Mouse (Mus musculus): Measurements from ENCODE around the gene Wtap. TPM values are rescaled to one million over a fixed set of nuclear protein-coding genes. Genes with fewer than 3 reads are reported as not detected.
"Not testable (repeated sequence)": the region's sequence is repeated elsewhere in the genome, so short reads cannot be mapped to it uniquely, and the experiment has no call there.

Wtap gene
- total RNA-seq, 1 experiment from 2014 or later = 194 TPM

- ATAC-seq (ENCODE audit: extremely low read depth, insufficient number of reproducible peaks, low FRiP score, poor library complexity, severe bottlenecking) = no peak
Measured at GRCm38 (mm10) chr17:12978546-12978945, 15.4 kb downstream of the Wtap start.

- no peak for ATAC-seq (ENCODE audit: extremely low read depth, insufficient number of reproducible peaks, low FRiP score, poor library complexity, severe bottlenecking)
Measured at GRCm38 (mm10) chr17:12973851-12974250, 20.1 kb downstream of the Wtap start.

GRCm38 (mm10) chr17:12967173-12967572, 26.8 kb downstream of the Wtap start:
- ATAC-seq (ENCODE audit: extremely low read depth, insufficient number of reproducible peaks, low FRiP score, poor library complexity, severe bottlenecking) = no peak

- no peak for ATAC-seq (ENCODE audit: extremely low read depth, insufficient number of reproducible peaks, low FRiP score, poor library complexity, severe bottlenecking)
Measured at GRCm38 (mm10) chr17:12963476-12963875, 30.5 kb downstream of the Wtap start.

- peak; percentile 92 for ATAC-seq (ENCODE audit: extremely low read depth, insufficient number of reproducible peaks, low FRiP score, poor library complexity, severe bottlenecking)
Measured at GRCm38 (mm10) chr17:12960331-12960873, 33.6 kb downstream of the Wtap start, which contains the start of gene Acat2. Gene Acat2 (minus strand): TSS chr17:12960747.

GRCm38 (mm10) chr17:12959377-12959776, 34.6 kb downstream of the Wtap start:
- not testable (repeated sequence) for ATAC-seq (ENCODE audit: extremely low read depth, insufficient number of reproducible peaks, low FRiP score, poor library complexity, severe bottlenecking)

- ATAC-seq (ENCODE audit: extremely low read depth, insufficient number of reproducible peaks, low FRiP score, poor library complexity, severe bottlenecking) = no peak
Measured at GRCm38 (mm10) chr17:12956664-12957063, 37.3 kb downstream of the Wtap start.

GRCm38 (mm10) chr17:12949669-12950068, 44.3 kb downstream of the Wtap start:
- ATAC-seq (ENCODE audit: extremely low read depth, insufficient number of reproducible peaks, low FRiP score, poor library complexity, severe bottlenecking) = no peak

DNA sequence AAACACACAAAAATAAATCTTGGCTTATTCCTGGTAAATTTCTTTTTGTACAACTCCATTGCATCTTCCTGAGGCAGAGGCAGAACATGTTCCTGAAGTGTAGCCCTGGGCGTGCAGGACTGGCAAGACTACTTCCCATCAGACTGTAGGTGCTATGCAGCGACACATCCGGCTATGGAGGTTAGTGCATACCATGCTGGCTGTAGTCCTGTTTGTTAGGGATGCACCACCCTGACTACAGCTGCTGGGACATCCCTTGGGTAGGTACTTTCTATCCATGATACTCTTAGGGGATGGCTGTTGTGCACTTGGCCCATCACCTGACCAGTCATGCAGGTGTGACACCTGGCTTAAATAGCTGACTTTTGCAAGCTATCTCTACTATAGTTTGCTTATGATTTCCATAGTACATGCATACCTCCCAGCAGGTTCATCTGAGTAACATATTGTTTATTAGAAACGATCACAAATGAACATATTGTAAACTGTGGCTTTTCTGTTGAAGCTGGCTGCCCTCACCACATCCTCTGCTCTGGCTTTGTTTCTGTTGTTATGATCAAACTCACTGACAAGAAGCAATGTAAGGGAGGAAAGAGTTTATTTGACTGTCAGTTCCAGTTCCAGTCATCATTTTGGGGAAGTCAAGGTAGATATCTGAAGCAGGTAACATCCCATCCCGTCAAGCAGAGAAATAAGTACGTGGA, 51.4 kb downstream of the Wtap start:
- no peak for ATAC-seq (ENCODE audit: extremely low read depth, insufficient number of reproducible peaks, low FRiP score, poor library complexity, severe bottlenecking)

DNA sequence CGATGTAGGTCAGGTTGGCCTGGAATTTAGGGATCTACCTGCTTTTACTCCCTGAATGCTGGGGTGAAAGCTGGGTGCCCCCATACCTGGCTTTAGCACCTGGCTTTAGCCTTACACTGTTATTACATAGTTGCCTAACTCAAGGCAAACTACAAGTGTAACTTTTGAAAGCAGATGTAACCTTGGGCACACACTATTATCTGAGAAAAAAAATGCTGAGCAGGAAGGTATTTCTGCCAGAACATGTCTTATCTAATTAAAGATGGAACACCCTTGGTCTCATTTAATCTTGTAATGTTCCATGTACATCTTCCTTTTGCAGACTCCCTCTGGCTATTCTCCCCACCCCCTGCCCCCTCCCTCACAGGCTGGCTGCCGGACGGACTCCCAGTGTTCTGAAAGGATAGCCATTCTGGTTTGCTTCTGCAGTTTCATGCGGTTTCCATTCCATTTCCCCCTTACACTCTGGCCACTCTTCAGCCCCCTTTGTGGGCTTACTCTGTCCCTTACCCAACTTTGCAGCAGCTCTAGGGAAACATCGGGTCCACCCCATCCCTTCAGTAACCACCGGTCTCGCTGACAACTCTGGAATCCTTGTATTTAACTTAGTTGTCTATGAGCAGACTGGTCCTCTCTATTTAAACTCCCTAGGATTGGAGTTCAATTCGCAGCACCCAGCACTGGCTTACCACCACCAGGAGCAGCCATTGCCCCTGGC, 52.3 kb downstream of the Wtap start:
- ATAC-seq (ENCODE audit: extremely low read depth, insufficient number of reproducible peaks, low FRiP score, poor library complexity, severe bottlenecking) = no peak

- ATAC-seq (ENCODE audit: extremely low read depth, insufficient number of reproducible peaks, low FRiP score, poor library complexity, severe bottlenecking) = 0 out of 2 replicates have a peak, but pooled peaks have one; percentile 23
Measured at GRCm38 (mm10) chr17:12940151-12940805, 53.7 kb downstream of the Wtap start, which contains the start of gene Acat3. Gene Acat3 (minus strand): TSS chr17:12940600.

GRCm38 (mm10) chr17:12939377-12940148, 54.4 kb downstream of the Wtap start:
- ATAC-seq (ENCODE audit: extremely low read depth, insufficient number of reproducible peaks, low FRiP score, poor library complexity, severe bottlenecking) = not testable (repeated sequence)

DNA sequence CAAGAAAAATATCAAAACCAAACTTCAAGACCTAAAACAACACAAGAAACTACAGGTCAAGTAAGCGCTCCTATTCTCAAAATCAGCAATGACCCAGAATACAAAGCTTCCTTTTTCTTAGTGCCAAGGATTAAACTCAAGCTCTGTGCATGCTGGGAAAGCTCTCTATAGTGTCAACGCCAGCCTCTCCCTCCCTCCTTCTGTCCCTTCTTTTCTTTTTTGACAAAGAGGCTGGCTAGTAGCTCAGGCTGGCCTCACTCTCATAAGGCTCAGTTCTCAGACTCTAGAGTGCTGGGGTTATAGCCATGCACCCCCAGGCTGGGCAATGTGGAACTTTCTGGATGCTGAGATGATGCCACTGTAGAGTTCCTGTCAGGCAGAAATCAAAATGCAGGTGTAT, 55.9 kb downstream of the Wtap start:
- no peak for ATAC-seq (ENCODE audit: extremely low read depth, insufficient number of reproducible peaks, low FRiP score, poor library complexity, severe bottlenecking)

DNA sequence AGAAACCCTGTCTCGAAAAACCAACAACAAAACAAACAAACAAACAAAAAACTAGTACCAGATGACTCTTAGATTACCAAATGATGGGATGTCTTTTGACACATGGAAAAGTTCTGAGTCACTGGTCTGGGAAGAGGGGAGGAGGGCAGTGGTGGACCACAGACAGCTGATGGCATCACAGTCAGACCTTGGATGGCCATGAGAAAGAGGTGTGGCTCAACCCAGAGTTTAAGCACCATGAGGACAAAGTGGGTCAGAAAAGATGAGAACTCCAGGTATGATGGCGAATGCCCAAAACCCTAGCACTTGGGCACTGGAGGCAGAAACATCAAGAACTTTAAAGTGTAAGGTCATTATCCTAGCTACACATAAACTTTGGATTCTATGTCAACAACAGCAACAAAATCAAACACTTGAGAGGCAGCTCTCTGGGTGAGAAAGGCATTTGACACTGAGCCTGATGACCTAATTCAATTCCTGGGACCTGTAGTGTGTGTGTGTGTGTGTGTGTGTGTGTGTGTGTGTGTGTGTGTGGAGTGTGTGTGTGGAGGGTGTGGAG, 56.5 kb downstream of the Wtap start:
- ATAC-seq (ENCODE audit: extremely low read depth, insufficient number of reproducible peaks, low FRiP score, poor library complexity, severe bottlenecking) = no peak

DNA sequence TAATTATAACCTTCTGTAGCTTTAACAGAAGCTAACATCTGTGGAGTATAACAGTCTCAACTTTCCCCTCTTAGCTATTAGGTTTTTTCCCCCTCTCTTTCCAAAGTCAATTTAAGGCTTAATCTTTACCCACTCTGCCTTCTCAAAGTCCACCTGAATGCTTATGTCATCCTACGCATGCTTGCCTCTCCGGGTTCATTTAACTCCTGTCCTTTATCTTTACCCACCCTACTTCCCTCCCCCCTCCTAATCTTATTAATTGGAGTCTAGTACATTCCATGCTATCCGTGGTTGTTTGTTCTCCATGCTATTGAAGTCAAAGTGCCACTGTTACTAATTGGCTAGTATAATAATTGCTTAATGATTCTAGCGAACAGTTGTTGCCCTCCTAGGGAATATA, 58.2 kb downstream of the Wtap start:
- no peak for ATAC-seq (ENCODE audit: extremely low read depth, insufficient number of reproducible peaks, low FRiP score, poor library complexity, severe bottlenecking)

DNA sequence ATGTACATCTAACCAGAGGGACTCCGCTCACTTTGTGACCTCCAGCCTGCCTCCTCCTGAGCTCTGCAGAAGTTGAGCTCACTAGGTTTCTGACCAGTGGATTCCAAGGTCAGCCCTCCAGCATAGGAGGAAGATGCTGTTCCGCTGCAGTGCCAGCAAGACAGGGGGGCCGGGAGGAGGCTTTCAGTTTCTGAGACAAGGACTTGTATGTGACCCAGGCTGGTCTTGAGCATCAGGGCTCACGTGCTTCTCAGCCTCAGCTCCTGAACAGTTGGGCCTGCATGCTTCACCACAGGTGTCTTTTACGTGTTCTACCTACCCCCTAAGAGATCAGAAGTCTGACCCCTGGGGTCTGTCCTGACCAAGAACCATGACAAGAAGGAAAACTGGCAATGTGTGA, 62.4 kb downstream of the Wtap start:
- ATAC-seq (ENCODE audit: extremely low read depth, insufficient number of reproducible peaks, low FRiP score, poor library complexity, severe bottlenecking) = not testable (repeated sequence)

- ATAC-seq (ENCODE audit: extremely low read depth, insufficient number of reproducible peaks, low FRiP score, poor library complexity, severe bottlenecking) = no peak
Measured at GRCm38 (mm10) chr17:12925703-12926180, 68.2 kb downstream of the Wtap start.

DNA sequence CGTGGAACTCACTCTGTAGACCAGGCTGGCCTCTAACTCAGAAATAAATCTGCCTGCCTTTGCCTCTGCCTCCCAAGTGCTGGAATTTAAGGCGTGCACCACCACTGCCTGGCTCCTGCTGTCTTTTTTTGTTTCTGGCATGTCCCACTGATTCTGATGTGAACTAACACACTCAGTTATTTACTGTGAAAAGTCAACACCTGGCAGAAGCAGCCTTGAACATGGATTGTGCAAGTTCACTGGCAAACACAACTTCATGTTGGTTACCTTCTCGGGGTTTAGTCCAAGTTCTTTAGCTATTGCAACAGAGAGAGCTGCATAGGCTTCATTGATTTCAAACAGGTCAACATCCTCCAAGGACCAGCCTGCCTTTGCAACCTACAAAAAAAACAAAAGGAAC, 69.0 kb downstream of the Wtap start:
- ATAC-seq (ENCODE audit: extremely low read depth, insufficient number of reproducible peaks, low FRiP score, poor library complexity, severe bottlenecking) = no peak
